Mouse (Mus musculus) C2C12 (cell line): ENCODE data around the gene 4930402F06Rik. TPM values are rescaled to one million over a fixed set of nuclear protein-coding genes. Genes with fewer than 3 reads are reported as not detected.
A peak's percentile ranks its signal among the peaks of the same experiment; 100 is the strongest.

ENCODE experiments used
- H3K27me3 ChIP-seq: one replicate; pipeline ENCODE4 v1.6.1; 2011; ENCODE audit not compliant: control insufficient read depth, insufficient read depth, insufficient read length
- H3K36me3 ChIP-seq: one replicate; pipeline ENCODE4 v1.6.1; 2011; ENCODE audit not compliant: control insufficient read depth, insufficient read depth
- H3K4me3 ChIP-seq: one replicate; pipeline ENCODE4 v1.5.1; 2011; ENCODE audit warnings: mild to moderate bottlenecking, control low read depth; ENCODE audit not compliant: poor library complexity, insufficient read depth, severe bottlenecking
- H3K79me2 ChIP-seq: one replicate; pipeline ENCODE4 v1.6.1; 2011; ENCODE audit not compliant: control insufficient read depth, insufficient read depth
- H3K79me3 ChIP-seq: one replicate; pipeline ENCODE4 v1.6.1; 2011; ENCODE audit warnings: low read depth, control low read depth
- H3ac ChIP-seq: one replicate; pipeline ENCODE3; 2011; ENCODE audit warnings: low read depth; ENCODE audit not compliant: control insufficient read depth, insufficient read length
- CEBPB ChIP-seq: IDR thresholded peaks from one replicate; pipeline ENCODE4 v1.6.1; 2011; ENCODE audit warnings: low read depth, mild to moderate bottlenecking, control low read depth, moderate library complexity
- CTCF ChIP-seq: IDR thresholded peaks from one replicate; pipeline ENCODE4 v1.5.1; 2011; ENCODE audit not compliant: control insufficient read depth, insufficient read depth, insufficient read length
- FOSL1 ChIP-seq: IDR thresholded peaks from one replicate; pipeline ENCODE4 v1.8.0; 2011; ENCODE audit warnings: mild to moderate bottlenecking, low read length; ENCODE audit not compliant: poor library complexity, insufficient read depth, severe bottlenecking
- MAX ChIP-seq: IDR thresholded peaks from one replicate; pipeline ENCODE4 v1.6.1; 2011; ENCODE audit warnings: mild to moderate bottlenecking, control low read depth
- MYOD1 ChIP-seq: IDR thresholded peaks from one replicate; pipeline ENCODE4 v1.6.1; 2011; ENCODE audit warnings: low read depth; ENCODE audit not compliant: control insufficient read depth, insufficient read length
- MYOG ChIP-seq: IDR thresholded peaks from one replicate; pipeline ENCODE4 v1.6.1; 2011; ENCODE audit not compliant: control insufficient read depth, insufficient read length; ENCODE audit errors: extremely low read depth
- USF1 ChIP-seq: IDR thresholded peaks from one replicate; pipeline ENCODE4 v1.6.1; 2011; ENCODE audit warnings: low read depth, mild to moderate bottlenecking, control low read depth, moderate library complexity
- polyA plus RNA-seq: library from polyadenylated mRNA; unstranded; fragments of >200 nt; fragmentation: generic; extraction: Trizol; gene quantifications from one replicate; pipeline ENCODE4 v1.2.1, GENCODE M21; 2012; ENCODE audit warnings: missing spikeins

The 4930402F06Rik gene
- polyA plus RNA-seq, 1 experiment: not detected

DNA sequence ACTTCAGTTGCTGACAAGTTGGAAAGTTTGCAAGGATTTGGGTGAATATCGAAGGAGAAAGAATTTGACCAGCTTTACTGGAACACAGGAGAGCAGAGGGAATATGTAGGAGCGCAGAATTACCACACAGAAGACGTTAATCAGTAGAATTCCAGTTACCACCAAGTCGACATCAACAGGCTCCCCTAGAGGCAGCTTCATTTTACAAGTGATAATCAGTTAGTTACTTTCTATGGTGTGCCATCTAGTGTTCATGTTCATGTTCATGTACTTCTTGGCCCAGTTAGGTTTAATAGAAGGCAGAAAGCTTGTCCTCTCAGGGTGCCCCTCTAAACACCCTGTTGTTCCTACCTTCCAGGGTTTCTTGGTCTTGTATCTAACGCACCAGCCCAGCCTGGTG lies 47.8 kb downstream of the 4930402F06Rik start:
- Histone ChIP-seq H3ac (no peak overlapping the region), H3K4me3 (no peak overlapping the region), H3K36me3 (no peaks in the 10 kb centered on the region), H3K27me3 (no peaks in the 10 kb centered on the region), H3K79me3 (no peaks in the 10 kb centered on the region), H3K79me2 (no peaks in the 10 kb centered on the region)
- TF ChIP-seq CEBPB: no peak
- TF ChIP-seq CTCF: peak; percentile 46

DNA sequence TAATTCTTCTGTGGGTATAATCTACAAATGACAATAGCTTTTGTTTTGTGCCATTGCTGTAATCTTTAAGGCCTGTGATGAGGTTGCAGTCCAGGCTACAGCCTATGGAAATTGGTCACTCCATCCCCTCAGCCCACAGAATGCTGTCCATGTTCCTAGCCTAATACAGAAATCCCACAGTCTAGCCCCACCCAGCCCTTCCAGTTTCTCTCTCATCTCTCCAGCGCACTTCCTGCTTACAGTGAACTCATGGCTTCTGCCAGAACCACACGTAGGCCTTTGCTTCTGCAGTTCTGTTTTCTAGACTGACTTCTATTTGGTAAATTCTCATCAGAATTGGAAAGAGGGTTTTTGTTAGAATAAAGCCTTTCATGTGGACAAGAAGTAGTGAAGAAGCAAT lies 51.0 kb downstream of the 4930402F06Rik start:
- Histone ChIP-seq H3K4me3 (no peak overlapping the region), H3K79me2 (no peaks in the 10 kb centered on the region), H3ac (no peak overlapping the region), H3K79me3 (no peaks in the 10 kb centered on the region), H3K27me3 (no peaks in the 10 kb centered on the region), H3K36me3 (no peaks in the 10 kb centered on the region)
- TF ChIP-seq USF1 (no peak), MYOG (no peak), FOSL1 (no peak), CTCF (no peak), MYOD1 (no peak), MAX (no peak), CEBPB (no peak)

DNA sequence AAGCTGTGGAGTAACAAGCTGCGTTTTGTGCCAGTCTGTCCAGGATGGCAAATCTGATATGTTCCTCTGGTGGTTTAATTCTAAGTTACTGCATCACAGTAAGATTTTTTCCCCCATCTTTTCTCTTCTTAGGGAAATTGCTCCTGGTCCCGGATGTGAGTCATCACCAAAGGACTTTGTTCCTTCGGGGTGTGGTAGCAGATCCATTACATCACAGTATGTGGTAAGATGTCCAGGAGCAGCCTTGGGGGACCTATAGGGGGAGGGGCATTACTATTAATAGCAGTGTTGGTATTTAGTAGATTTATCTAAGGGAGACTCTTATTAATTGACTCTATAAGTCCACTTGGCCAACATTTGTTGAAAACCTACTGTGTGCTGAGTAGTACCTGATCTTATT lies 54.4 kb downstream of the 4930402F06Rik start:
- Histone ChIP-seq H3K36me3 (no peaks in the 10 kb centered on the region), H3K4me3 (no peak overlapping the region), H3K79me3 (no peaks in the 10 kb centered on the region), H3K79me2 (no peaks in the 10 kb centered on the region), H3K27me3 (no peaks in the 10 kb centered on the region), H3ac (no peak overlapping the region)
- TF ChIP-seq MYOG (no peak), FOSL1 (peak; percentile 42), CEBPB (peak; percentile 88), MYOD1 (no peak), USF1 (no peak), CTCF (no peak), MAX (peak; percentile 34)

DNA sequence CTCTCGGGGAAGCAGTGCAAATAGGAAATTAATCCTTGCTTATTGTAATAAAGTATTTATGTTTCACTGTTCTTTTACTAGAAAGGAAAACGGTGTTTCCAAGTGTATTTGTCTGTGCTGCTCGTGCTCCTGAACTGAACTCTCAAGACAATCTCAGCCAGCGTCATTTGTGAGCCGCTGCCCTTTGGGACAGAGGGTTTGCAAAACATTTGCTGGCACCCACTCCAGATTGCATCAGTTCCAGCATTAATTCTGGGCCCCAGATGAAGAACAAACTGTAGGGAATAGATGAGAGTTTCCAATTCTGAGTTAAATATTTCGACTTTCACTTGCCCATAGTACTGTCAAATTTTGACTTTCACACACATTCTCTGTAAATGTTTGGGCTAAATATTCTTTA lies 58.3 kb downstream of the 4930402F06Rik start:
- no peak for TF ChIP-seq FOSL1
- TF ChIP-seq USF1: no peak
- no peak for TF ChIP-seq MAX
- TF ChIP-seq CTCF: no peak
- no peak for TF ChIP-seq MYOG

DNA sequence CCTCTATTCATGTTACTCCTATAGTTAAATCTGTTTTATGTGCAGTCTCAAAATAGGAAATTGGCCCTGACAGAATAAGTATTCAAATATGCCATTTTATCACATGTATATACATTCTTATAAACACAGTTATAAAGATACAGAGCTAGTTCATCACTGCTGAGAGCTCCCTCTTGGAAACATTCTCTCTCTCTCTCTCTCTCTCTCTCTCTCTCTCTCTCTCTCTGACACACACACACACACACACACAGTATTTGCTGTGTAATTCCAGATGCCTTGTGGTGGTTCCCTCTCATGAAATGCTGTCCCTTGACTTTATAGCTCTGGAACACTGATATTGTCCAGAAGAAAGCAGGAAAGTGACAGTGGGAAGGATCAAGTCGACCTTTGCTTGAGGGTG lies 58.9 kb downstream of the 4930402F06Rik start:
- H3ac ChIP-seq: no peak overlapping the region
- no peak overlapping the region for H3K4me3 ChIP-seq
- TF ChIP-seq MYOD1: no peak
- no peaks in the 10 kb centered on the region for H3K27me3 ChIP-seq
- H3K36me3 ChIP-seq: no peaks in the 10 kb centered on the region
- H3K79me3 ChIP-seq: peaks cover 11% of the 10 kb centered on the region
- H3K79me2 ChIP-seq: peaks cover 35% of the 10 kb centered on the region

More for the DNA sequence above, 58.3 kb downstream of the 4930402F06Rik start:
- H3K36me3 ChIP-seq: no peaks in the 10 kb centered on the region
- H3K79me3 ChIP-seq: peaks cover 11% of the 10 kb centered on the region
- H3K4me3 ChIP-seq: no peak overlapping the region
- H3ac ChIP-seq: no peak overlapping the region
- H3K79me2 ChIP-seq: peaks cover 28% of the 10 kb centered on the region
- H3K27me3 ChIP-seq: no peaks in the 10 kb centered on the region

DNA sequence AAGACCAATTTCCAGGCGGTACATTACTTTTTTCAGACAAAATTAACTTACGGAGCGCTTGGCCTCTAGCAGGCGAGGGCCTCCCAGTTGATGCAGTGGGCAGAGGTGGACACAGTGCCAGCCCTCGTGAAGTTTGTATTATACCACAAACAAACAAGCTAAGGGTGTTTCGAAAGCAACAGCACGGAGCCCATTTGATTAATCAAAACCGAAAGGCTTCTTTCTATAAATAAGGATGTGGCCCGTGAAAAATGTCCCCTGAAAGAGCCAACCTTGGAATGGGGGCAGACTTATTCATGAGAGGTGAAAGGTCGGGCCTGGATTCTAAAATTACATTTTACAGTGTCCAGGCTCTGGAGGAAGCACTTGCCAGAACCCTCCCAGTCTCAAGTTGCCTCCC lies 59.6 kb downstream of the 4930402F06Rik start:
- H3K79me3 ChIP-seq: peaks cover 15% of the 10 kb centered on the region
- H3K36me3 ChIP-seq: no peaks in the 10 kb centered on the region
- H3K27me3 ChIP-seq: no peaks in the 10 kb centered on the region
- peak overlapping the region; percentile 43 for H3ac ChIP-seq
- H3K79me2 ChIP-seq: peaks cover 41% of the 10 kb centered on the region
- TF ChIP-seq USF1 (no peak), MAX (no peak), CEBPB (no peak), CTCF (no peak), MYOG (no peak), FOSL1 (no peak), MYOD1 (no peak)
- H3K4me3 ChIP-seq: peak overlapping the region; percentile 60
